Mouse (Mus musculus) bone marrow macrophage, adult 2 months (primary cell): Measurements from ENCODE around the gene Ppp1r12b. TPM values are rescaled to one million over a fixed set of nuclear protein-coding genes. Genes with fewer than 3 reads are reported as not detected.

Source experiments
- H3K27ac ChIP-seq: 2 replicates; pipeline ENCODE4 v1.5.1; 2012; ENCODE audit warnings: low read depth, low read length; ENCODE audit not compliant: insufficient read depth
- H3K4me1 ChIP-seq: 2 replicates; pipeline ENCODE4 v1.6.1; 2012; ENCODE audit warnings: low read length; ENCODE audit not compliant: control insufficient read depth, insufficient read depth
- H3K4me3 ChIP-seq: 2 replicates; pipeline ENCODE4 v1.5.1; 2012; ENCODE audit warnings: mild to moderate bottlenecking, low read length, moderate library complexity; ENCODE audit not compliant: insufficient read depth
- CTCF ChIP-seq: IDR thresholded peaks from 2 replicates; pipeline ENCODE4 v1.5.1; 2012; ENCODE audit warnings: low read depth, mild to moderate bottlenecking, low read length, moderate library complexity
- POLR2A ChIP-seq: IDR thresholded peaks from 2 replicates; pipeline ENCODE4 v1.6.1; 2012; ENCODE audit warnings: mild to moderate bottlenecking, low read depth, low read length, borderline replicate concordance
- polyA plus RNA-seq: library from polyadenylated mRNA; stranded (reverse); fragments of >200 nt; gene quantifications from 2 replicates; pipeline ENCODE4 v1.2.4, GENCODE M21; 2012; ENCODE audit not compliant: missing spikeins, insufficient read depth, insufficient read length

The Ppp1r12b gene
- polyA plus RNA-seq, 1 experiment: 4.6 TPM

GRCm38 (mm10) chr1:134756190-134756873 is 199.4 kb downstream of the Ppp1r12b start:
- TF ChIP-seq POLR2A (no peak), CTCF (no peak)
- H3K4me3 ChIP-seq: no peak overlapping the region
- H3K4me1 ChIP-seq: no peaks in the 10 kb centered on the region
- no peak overlapping the region for H3K27ac ChIP-seq

GRCm38 (mm10) chr1:134755548-134756189 is 200.1 kb downstream of the Ppp1r12b start:
- Histone ChIP-seq H3K4me3 (no peak overlapping the region), H3K4me1 (no peaks in the 10 kb centered on the region), H3K27ac (no peak overlapping the region)
- TF ChIP-seq POLR2A (no peak), CTCF (no peak)

- TF ChIP-seq CTCF (no peak), POLR2A (no peak)
- Histone ChIP-seq H3K27ac (no peak overlapping the region), H3K4me3 (no peak overlapping the region), H3K4me1 (no peaks in the 10 kb centered on the region)
These were observed 200.9 kb downstream of the Ppp1r12b start for GRCm38 (mm10) chr1:134754818-134755217.

GRCm38 (mm10) chr1:134753751-134754630 is 201.8 kb downstream of the Ppp1r12b start:
- Histone ChIP-seq H3K4me3 (no peak overlapping the region), H3K27ac (no peak overlapping the region), H3K4me1 (no peaks in the 10 kb centered on the region)
- TF ChIP-seq POLR2A (no peak), CTCF (no peak)

- Histone ChIP-seq H3K4me3 (no peak overlapping the region), H3K4me1 (no peaks in the 10 kb centered on the region), H3K27ac (no peak overlapping the region)
- TF ChIP-seq CTCF: no peak
- no peak for TF ChIP-seq POLR2A
These were observed 203.3 kb downstream of the Ppp1r12b start for GRCm38 (mm10) chr1:134752447-134752846.

- TF ChIP-seq CTCF (no peak), POLR2A (no peak)
- peaks cover 5% of the 10 kb centered on the region for H3K4me1 ChIP-seq
- H3K27ac ChIP-seq: no peak overlapping the region
- H3K4me3 ChIP-seq: no peak overlapping the region
These were observed 205.9 kb downstream of the Ppp1r12b start for GRCm38 (mm10) chr1:134749889-134750288.

- H3K4me3 ChIP-seq: peak overlapping the region; percentile 52
These were observed 208.2 kb downstream of the Ppp1r12b start for GRCm38 (mm10) chr1:134747236-134748174.

GRCm38 (mm10) chr1:134745648-134746047 is 210.1 kb downstream of the Ppp1r12b start:
- peaks cover 5% of the 10 kb centered on the region for H3K4me1 ChIP-seq
- H3K4me3 ChIP-seq: no peak overlapping the region
- TF ChIP-seq CTCF: peak; percentile 54
- TF ChIP-seq POLR2A: no peak
- H3K27ac ChIP-seq: no peak overlapping the region

More at GRCm38 (mm10) chr1:134747236-134748174, 208.2 kb downstream of the Ppp1r12b start:
- Histone ChIP-seq H3K4me1 (peaks cover 5% of the 10 kb centered on the region), H3K27ac (no peak overlapping the region)
- TF ChIP-seq CTCF (no peak), POLR2A (no peak)

GRCm38 (mm10) chr1:134741946-134742661 is 213.6 kb downstream of the Ppp1r12b start:
- no peak overlapping the region for H3K4me3 ChIP-seq
- peaks cover 5% of the 10 kb centered on the region for H3K4me1 ChIP-seq
- H3K27ac ChIP-seq: no peak overlapping the region
- TF ChIP-seq CTCF: no peak
- no peak for TF ChIP-seq POLR2A
